Mouse (Mus musculus) heart, adult 8-10 months (tissue): ENCODE data around the gene Rrp12. TPM values are rescaled to one million over a fixed set of nuclear protein-coding genes. Genes with fewer than 3 reads are reported as not detected.
"Not testable (repeated sequence)": the region's sequence is repeated elsewhere in the genome, so short reads cannot be mapped to it uniquely, and the experiment has no call there.

Experiments
- DNase-seq: peaks from one replicate; pipeline ENCODE4 v3.0.0; 2022; ENCODE audit warnings: low spot score
- total RNA-seq, 4 experiments: library from RNA; stranded (reverse); gene quantifications; 2 replicates each; pipeline ENCODE4 v1.2.4; 2022

The Rrp12 gene
- total RNA-seq, 4 experiments from 2014 or later, result 16.4 to 18.7 (median 18.5) TPM

GRCm38 (mm10) chr19:41906311-41907078 is 10.5 kb upstream of the Rrp12 start:
- DNase-seq, result no peak

GRCm38 (mm10) chr19:41905246-41905645 is 9.3 kb upstream of the Rrp12 start:
- no peak for DNase-seq

GRCm38 (mm10) chr19:41902848-41903593 is 7.0 kb upstream of the Rrp12 start:
- no peak for DNase-seq

- no peak for DNase-seq
Observed at GRCm38 (mm10) chr19:41901696-41902095, 5.7 kb upstream of the Rrp12 start.

GRCm38 (mm10) chr19:41900495-41901090 is 4.6 kb upstream of the Rrp12 start:
- DNase-seq, result no peak

- DNase-seq, result peak; percentile 34
Observed at GRCm38 (mm10) chr19:41898860-41899259, 2.9 kb upstream of the Rrp12 start.

GRCm38 (mm10) chr19:41896319-41896711 is 342 bp upstream of the Rrp12 start:
- DNase-seq, result no peak

GRCm38 (mm10) chr19:41894959-41895358 is 1.0 kb downstream of the Rrp12 start:
- DNase-seq, result no peak

GRCm38 (mm10) chr19:41888191-41888590 is 7.8 kb downstream of the Rrp12 start:
- DNase-seq, result no peak

- DNase-seq, result no peak
Observed at GRCm38 (mm10) chr19:41883882-41884281, 12.1 kb downstream of the Rrp12 start.

GRCm38 (mm10) chr19:41881842-41882241 is 14.1 kb downstream of the Rrp12 start:
- no peak for DNase-seq

GRCm38 (mm10) chr19:41874356-41874755 is 21.6 kb downstream of the Rrp12 start:
- no peak for DNase-seq

- DNase-seq, result no peak
Observed at GRCm38 (mm10) chr19:41872285-41872684, 23.7 kb downstream of the Rrp12 start.

GRCm38 (mm10) chr19:41869946-41870345 is 26.0 kb downstream of the Rrp12 start:
- not testable (repeated sequence) for DNase-seq

GRCm38 (mm10) chr19:41869296-41869695 is 26.7 kb downstream of the Rrp12 start:
- no peak for DNase-seq

GRCm38 (mm10) chr19:41866707-41867106 is 29.3 kb downstream of the Rrp12 start:
- no peak for DNase-seq

- DNase-seq, result no peak
Observed at GRCm38 (mm10) chr19:41857816-41858310, 38.1 kb downstream of the Rrp12 start.

GRCm38 (mm10) chr19:41857086-41857762 is 38.7 kb downstream of the Rrp12 start:
- DNase-seq, result no peak

GRCm38 (mm10) chr19:41852423-41852822 is 43.5 kb downstream of the Rrp12 start:
- no peak for DNase-seq

GRCm38 (mm10) chr19:41850719-41851543 is 45.0 kb downstream of the Rrp12 start:
- no peak for DNase-seq
